Mouse (Mus musculus) heart, adult 2 months (tissue): ENCODE data around the gene 4921511M17Rik.
"Not testable (repeated sequence)": the region's sequence is repeated elsewhere in the genome, so short reads cannot be mapped to it uniquely, and the experiment has no call there.

Experiments
- CTCF ChIP-seq: fragments of 200-600 bp; IDR thresholded peaks from 2 replicates; pipeline ENCODE4 v1.8.1; 2022; ENCODE audit warnings: antibody characterized with exemption, mild to moderate bottlenecking, moderate library complexity
- POLR2A ChIP-seq: fragments of 200-500 bp; IDR thresholded peaks from 2 replicates; pipeline ENCODE4 v1.6.1; 2011; ENCODE audit warnings: mild to moderate bottlenecking, low read depth, low read length, control low read depth; ENCODE audit not compliant: insufficient read depth

DNA sequence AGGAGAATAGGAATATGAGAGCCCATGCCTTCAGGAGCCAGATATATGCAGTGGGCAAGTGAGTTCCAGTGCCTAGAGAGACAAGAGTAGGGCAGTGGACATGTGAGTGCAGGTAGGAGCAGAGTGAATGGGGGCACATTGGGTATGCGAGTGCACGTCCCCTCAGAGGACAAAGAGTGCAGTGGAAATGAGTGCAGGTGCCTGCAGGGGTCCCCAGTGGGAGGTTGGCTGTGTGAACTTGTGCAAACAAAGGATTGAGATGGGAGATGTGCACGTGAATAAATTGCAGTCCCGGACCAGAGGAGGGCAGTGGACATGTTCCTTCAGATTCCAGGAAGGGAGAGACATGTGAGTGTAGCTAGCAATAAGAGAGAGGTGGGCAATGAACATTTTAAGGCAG is 57.2 kb downstream of the 4921511M17Rik start:
- TF ChIP-seq CTCF, POLR2A: not testable (repeated sequence)
